Mouse (Mus musculus): ENCODE measurements around the gene Rnf186.

- TF ChIP-seq CTCF (IDR thresholded peaks at IDR 0.05; ENCODE audit: insufficient read depth, low read depth, low read length): peak; percentile 18; the same call in 1 of the 2 replicates
- no peak for TF ChIP-seq POLR2A (IDR thresholded peaks at IDR 0.05; ENCODE audit: insufficient read depth, low read depth, low read length)
Observed at GRCm38 (mm10) chr4:139001433-139001832, 34.5 kb downstream of the Rnf186 start.
